Mouse (Mus musculus): Measurements from ENCODE around the gene Pik3c2g. TPM values are rescaled to one million over a fixed set of nuclear protein-coding genes. Genes with fewer than 3 reads are reported as not detected.

Gene Pik3c2g
- total and polyA plus RNA-seq, 3 experiments: 0.27 TPM; not detected in 2

GRCm38 (mm10) chr6:139974668-139975067 lies 387.6 kb downstream of the Pik3c2g start:
- no peak for DNase-seq (ENCODE audit: low spot score)
- peaks cover 15% of the 10 kb centered on the region for H3K9me3 ChIP-seq (replicated peaks)
- H3K36me3 ChIP-seq (replicated peaks): no peaks in the 10 kb centered on the region
- H3K4me3 ChIP-seq (ENCODE audit: low read depth, low read length): no peak overlapping the region
- H3K27me3 ChIP-seq (ENCODE audit: insufficient read depth, low read length): no peaks in the 10 kb centered on the region
- ATAC-seq (ENCODE audit: extremely low read depth, insufficient number of reproducible peaks, low FRiP score, poor library complexity, severe bottlenecking): no peak
- no peaks in the 10 kb centered on the region for H3K4me1 ChIP-seq (ENCODE audit: insufficient read depth, low read depth, low read length)
- TF ChIP-seq POLR2AphosphoS5 (IDR thresholded peaks at IDR 0.05; ENCODE audit: insufficient replicate concordance, low read depth, low read length) (no peak), CTCF (IDR thresholded peaks at IDR 0.05; ENCODE audit: low read depth, low read length) (no peak), GATA2 (IDR thresholded peaks at IDR 0.05; ENCODE audit: borderline replicate concordance, low read depth, low read length) (no peak), TAL1 (conservative IDR thresholded peaks at IDR 0.05; ENCODE audit: low read depth, low read length) (no peak)

- no peak for TF ChIP-seq POLR2AphosphoS5 (IDR thresholded peaks at IDR 0.05; ENCODE audit: insufficient replicate concordance, low read depth, low read length)
- no peak for TF ChIP-seq GATA1 (IDR thresholded peaks at IDR 0.05; ENCODE audit: borderline replicate concordance, low read length)
- no peak for TF ChIP-seq TAL1 (conservative IDR thresholded peaks at IDR 0.05; ENCODE audit: low read depth, low read length)
- no peak for TF ChIP-seq CTCF (IDR thresholded peaks at IDR 0.05; ENCODE audit: low read depth, low read length)
- DNase-seq (ENCODE audit: low spot score) (no peak), ATAC-seq (ENCODE audit: extremely low read depth, insufficient number of reproducible peaks, low FRiP score, poor library complexity, severe bottlenecking) (no peak)
- Histone ChIP-seq H3K36me3 (replicated peaks) (no peaks in the 10 kb centered on the region), H3K4me3 (ENCODE audit: low read depth, low read length) (no peak overlapping the region), H3K27me3 (ENCODE audit: insufficient read depth, low read length) (no peaks in the 10 kb centered on the region), H3K4me1 (ENCODE audit: insufficient read depth, low read depth, low read length) (no peaks in the 10 kb centered on the region), H3K9me3 (replicated peaks) (peaks cover 11% of the 10 kb centered on the region)
Observed at GRCm38 (mm10) chr6:139978114-139978513, 391.1 kb downstream of the Pik3c2g start.

- no peaks in the 10 kb centered on the region for H3K4me1 ChIP-seq (ENCODE audit: insufficient read depth, low read depth, low read length)
- H3K27me3 ChIP-seq (ENCODE audit: insufficient read depth, low read length): no peaks in the 10 kb centered on the region
- no peak overlapping the region for H3K4me3 ChIP-seq (ENCODE audit: low read depth, low read length)
- DNase-seq (ENCODE audit: low spot score) (no peak), ATAC-seq (ENCODE audit: extremely low read depth, insufficient number of reproducible peaks, low FRiP score, poor library complexity, severe bottlenecking) (no peak)
- no peaks in the 10 kb centered on the region for H3K36me3 ChIP-seq (replicated peaks)
- peaks cover 13% of the 10 kb centered on the region for H3K9me3 ChIP-seq (replicated peaks)
- TF ChIP-seq POLR2AphosphoS5 (IDR thresholded peaks at IDR 0.05; ENCODE audit: insufficient replicate concordance, low read depth, low read length) (no peak), CTCF (IDR thresholded peaks at IDR 0.05; ENCODE audit: low read depth, low read length) (no peak), GATA2 (IDR thresholded peaks at IDR 0.05; ENCODE audit: borderline replicate concordance, low read depth, low read length) (no peak), GATA1 (IDR thresholded peaks at IDR 0.05; ENCODE audit: borderline replicate concordance, low read length) (no peak), TAL1 (conservative IDR thresholded peaks at IDR 0.05; ENCODE audit: low read depth, low read length) (no peak)
Observed at GRCm38 (mm10) chr6:139981061-139981460, 394.0 kb downstream of the Pik3c2g start.

GRCm38 (mm10) chr6:139984069-139984468 lies 397.0 kb downstream of the Pik3c2g start:
- no peak overlapping the region for H3K4me3 ChIP-seq (ENCODE audit: low read depth, low read length)
- H3K9me3 ChIP-seq (replicated peaks): peaks cover 19% of the 10 kb centered on the region
- H3K4me1 ChIP-seq (ENCODE audit: insufficient read depth, low read depth, low read length): no peaks in the 10 kb centered on the region
- ATAC-seq (ENCODE audit: extremely low read depth, insufficient number of reproducible peaks, low FRiP score, poor library complexity, severe bottlenecking): no peak
- DNase-seq (ENCODE audit: low spot score): no peak
- TF ChIP-seq GATA2 (IDR thresholded peaks at IDR 0.05; ENCODE audit: borderline replicate concordance, low read depth, low read length): no peak
- TF ChIP-seq GATA1 (IDR thresholded peaks at IDR 0.05; ENCODE audit: borderline replicate concordance, low read length): no peak
- TF ChIP-seq CTCF (IDR thresholded peaks at IDR 0.05; ENCODE audit: low read depth, low read length): no peak
- no peak for TF ChIP-seq POLR2AphosphoS5 (IDR thresholded peaks at IDR 0.05; ENCODE audit: insufficient replicate concordance, low read depth, low read length)
- no peak for TF ChIP-seq TAL1 (conservative IDR thresholded peaks at IDR 0.05; ENCODE audit: low read depth, low read length)
- no peaks in the 10 kb centered on the region for H3K36me3 ChIP-seq (replicated peaks)
- no peaks in the 10 kb centered on the region for H3K27me3 ChIP-seq (ENCODE audit: insufficient read depth, low read length)

- no peaks in the 10 kb centered on the region for H3K4me1 ChIP-seq (ENCODE audit: insufficient read depth, low read depth, low read length)
- ATAC-seq (ENCODE audit: extremely low read depth, insufficient number of reproducible peaks, low FRiP score, poor library complexity, severe bottlenecking) (no peak), DNase-seq (ENCODE audit: low spot score) (no peak)
- peaks cover 14% of the 10 kb centered on the region for H3K9me3 ChIP-seq (replicated peaks)
- no peaks in the 10 kb centered on the region for H3K36me3 ChIP-seq (replicated peaks)
- no peaks in the 10 kb centered on the region for H3K27me3 ChIP-seq (ENCODE audit: insufficient read depth, low read length)
- no peak for TF ChIP-seq POLR2AphosphoS5 (IDR thresholded peaks at IDR 0.05; ENCODE audit: insufficient replicate concordance, low read depth, low read length)
- TF ChIP-seq GATA2 (IDR thresholded peaks at IDR 0.05; ENCODE audit: borderline replicate concordance, low read depth, low read length): no peak
- no peak for TF ChIP-seq TAL1 (conservative IDR thresholded peaks at IDR 0.05; ENCODE audit: low read depth, low read length)
- no peak for TF ChIP-seq GATA1 (IDR thresholded peaks at IDR 0.05; ENCODE audit: borderline replicate concordance, low read length)
- TF ChIP-seq CTCF (IDR thresholded peaks at IDR 0.05; ENCODE audit: low read depth, low read length): no peak
- no peak overlapping the region for H3K4me3 ChIP-seq (ENCODE audit: low read depth, low read length)
Observed at GRCm38 (mm10) chr6:139986564-139986963, 399.5 kb downstream of the Pik3c2g start.

- ATAC-seq (ENCODE audit: extremely low read depth, insufficient number of reproducible peaks, low FRiP score, poor library complexity, severe bottlenecking): no peak
Observed at GRCm38 (mm10) chr6:139989075-139989474, 402.1 kb downstream of the Pik3c2g start.

More at GRCm38 (mm10) chr6:139989075-139989474, 402.1 kb downstream of the Pik3c2g start:
- H3K27me3 ChIP-seq (ENCODE audit: insufficient read depth, low read length): no peaks in the 10 kb centered on the region
- H3K9me3 ChIP-seq (replicated peaks): peaks cover 11% of the 10 kb centered on the region
- no peak for DNase-seq (ENCODE audit: low spot score)
- H3K4me1 ChIP-seq (ENCODE audit: insufficient read depth, low read depth, low read length): no peaks in the 10 kb centered on the region
- no peak overlapping the region for H3K4me3 ChIP-seq (ENCODE audit: low read depth, low read length)
- no peak for TF ChIP-seq GATA2 (IDR thresholded peaks at IDR 0.05; ENCODE audit: borderline replicate concordance, low read depth, low read length)
- no peak for TF ChIP-seq TAL1 (conservative IDR thresholded peaks at IDR 0.05; ENCODE audit: low read depth, low read length)
- no peak for TF ChIP-seq CTCF (IDR thresholded peaks at IDR 0.05; ENCODE audit: low read depth, low read length)
- no peak for TF ChIP-seq POLR2AphosphoS5 (IDR thresholded peaks at IDR 0.05; ENCODE audit: insufficient replicate concordance, low read depth, low read length)
- TF ChIP-seq GATA1 (IDR thresholded peaks at IDR 0.05; ENCODE audit: borderline replicate concordance, low read length): no peak
- no peaks in the 10 kb centered on the region for H3K36me3 ChIP-seq (replicated peaks)

Measured in G1E (cell line).